9 mouse cellular contexts compared by ENCODE assay signal in the genomic region with DNA sequence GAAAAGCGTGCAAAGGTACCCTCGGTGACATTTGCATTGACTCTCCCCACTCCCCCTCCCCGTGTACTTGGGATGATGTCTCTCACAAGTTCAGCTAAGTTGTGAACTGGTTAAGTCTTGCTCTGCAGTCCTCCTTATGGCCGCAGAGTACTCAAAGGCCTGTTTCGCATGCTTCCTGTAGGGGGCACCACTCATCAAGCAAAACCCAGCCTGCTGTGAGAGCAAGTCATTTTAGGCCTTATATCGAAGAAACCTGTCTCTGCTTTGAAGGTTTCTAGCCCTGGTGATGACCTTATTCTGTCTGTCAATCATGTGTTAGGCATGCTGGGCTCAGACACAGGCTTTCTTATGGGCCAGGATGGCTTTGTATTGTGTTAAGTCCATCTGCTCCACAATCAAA.
DNase-seq lines count a peak whose midpoint lies in the region; ATAC-seq and TF ChIP-seq lines count a peak whose summit lies in the region.
"Had no signal": no experiment of that assay in that cellular context is flagged by ENCODE, and none has a peak within 500 bp of the region (broad histone marks: within the 10 kb centered on the region; RNA-seq: fewer than 3 reads in every experiment).

No protein-coding gene starts in this region.

- no peak overlapping the region for H3K4me3 ChIP-seq in layer of hippocampus, adult 2 months
- H3K4me3 ChIP-seq: lung, embryonic 15.5 days had no signal

- peak; percentile 43; the same call in 1 of the 2 replicates for ATAC-seq in monocyte, adult 5-6 weeks (replicated peaks; ENCODE audit: insufficient number of reproducible peaks, low FRiP score, low TSS enrichment, poor library complexity, severe bottlenecking)

- TF ChIP-seq CTCF in layer of hippocampus, adult 2 months (conservative IDR thresholded peaks at IDR 0.05) = peak; percentile 85

- DNase-seq in adrenal gland, postnatal 10 days = peak; percentile 46
- DNase-seq in adrenal gland, adult 18-20 months (ENCODE audit: low spot score in 2 of 2) = no peak
- DNase-seq in layer of hippocampus, adult 2 months (ENCODE audit: low spot score in 2 of 2) = peak in 1 of 2 experiments; percentile 54
- DNase-seq in layer of hippocampus, postnatal 10 days (ENCODE audit: low spot score in 2 of 2) = no peak
- DNase-seq in embryo, embryonic 10.5 days (ENCODE audit: low spot score) = peak; percentile 63
- DNase-seq in ovary, postnatal 10 days (ENCODE audit: low spot score) = no peak
- no peak for DNase-seq in layer of hippocampus, adult 18-20 months (ENCODE audit: low spot score in 2 of 2)

- H3K27ac ChIP-seq in layer of hippocampus, adult 2 months = peak overlapping the region; percentile 28; the same call in 1 of the 2 replicates
- H3K27ac ChIP-seq: lung, embryonic 15.5 days had no signal

Comparison
In these comparisons a context has a peak if more than half of its experiments do, and no peak if none do; other contexts are left out.
1. DNase-seq: peak in adrenal gland, postnatal 10 days (single experiment) and embryo, embryonic 10.5 days (single experiment); none in adrenal gland, adult 18-20 months (0 of 2), layer of hippocampus, postnatal 10 days (0 of 2), ovary, postnatal 10 days (single experiment) and layer of hippocampus, adult 18-20 months (0 of 2).